Mouse (Mus musculus): ENCODE data around the gene Crybb3. TPM values are rescaled to one million over a fixed set of nuclear protein-coding genes. Genes with fewer than 3 reads are reported as not detected.

Gene Crybb3
- polyA plus RNA-seq, 1 experiment = not detected

DNA sequence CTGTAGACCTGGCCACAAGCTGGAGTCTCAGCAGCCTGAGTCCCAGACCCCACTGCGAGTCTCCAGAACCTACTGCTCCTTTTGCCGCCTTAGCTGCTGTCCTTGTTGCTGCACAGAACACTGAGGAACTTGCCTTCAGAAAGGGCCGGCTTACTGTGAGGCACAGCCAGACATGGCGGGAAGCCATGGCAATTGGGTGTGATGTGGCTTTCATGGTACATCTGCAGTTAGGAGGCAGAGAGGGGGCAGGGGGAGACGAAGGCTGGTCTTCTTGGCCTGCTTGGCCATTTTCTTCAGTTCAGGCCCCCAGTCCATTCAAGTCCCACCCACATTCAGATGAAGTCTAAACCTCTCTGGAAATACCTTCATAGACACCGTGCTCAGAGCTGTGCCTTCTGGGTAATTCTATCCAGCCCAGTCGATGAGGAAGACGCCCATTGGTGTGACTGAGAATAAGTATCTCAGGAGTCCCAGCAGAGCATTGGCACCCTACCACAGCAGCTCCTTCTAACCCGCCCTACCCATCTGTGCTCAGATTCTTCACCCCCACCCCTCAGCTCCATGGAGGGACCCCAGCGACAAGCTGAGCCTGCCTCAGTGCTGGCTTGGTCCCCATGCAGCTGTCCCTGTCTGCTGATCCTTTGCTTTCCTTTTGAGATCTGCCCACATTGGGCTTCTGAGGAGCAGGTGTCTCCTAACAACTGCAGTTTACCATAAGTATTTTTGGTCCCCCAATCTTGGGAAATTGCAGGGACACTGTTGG lies 35.7 kb downstream of the Crybb3 start:
- Histone ChIP-seq H3K27ac (ENCODE audit: insufficient read depth, low read depth, low read length) (peak overlapping the region; percentile 8; the same call in 1 of the 2 replicates), H3K4me1 (ENCODE audit: control insufficient read depth, insufficient read depth, low read length) (peaks cover 36% of the 10 kb centered on the region), H3K4me3 (ENCODE audit: insufficient read depth, low read depth, low read length) (no peak overlapping the region)
- TF ChIP-seq CTCF (IDR thresholded peaks at IDR 0.05; ENCODE audit: insufficient read depth, low read depth, low read length) = no peak
- no peak for TF ChIP-seq POLR2A (IDR thresholded peaks at IDR 0.05; ENCODE audit: insufficient read depth, low read depth, low read length)
- 58% methylated on average over 10 of the region's 10 CpGs for WGBS

DNA sequence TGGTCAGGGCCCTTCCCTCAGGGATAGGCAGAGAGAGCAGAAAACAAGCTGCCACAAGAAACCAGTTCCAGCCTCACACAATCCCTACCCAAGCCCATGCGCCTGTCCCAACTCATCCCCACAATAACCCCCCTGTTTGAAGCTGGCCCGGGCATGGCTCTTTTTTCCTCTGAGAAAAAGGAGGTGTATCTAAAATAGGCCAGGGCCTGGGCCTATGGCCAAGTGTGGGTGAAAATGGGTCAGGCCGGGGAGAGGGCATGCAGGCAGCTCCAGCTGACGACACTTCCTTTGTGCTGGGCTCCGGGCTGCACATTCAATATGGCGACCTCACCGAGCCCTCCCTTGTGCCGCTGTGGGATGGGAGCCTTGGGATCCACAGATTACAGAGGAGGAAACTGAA lies 37.9 kb downstream of the Crybb3 start:
- H3K4me1 ChIP-seq (ENCODE audit: control insufficient read depth, insufficient read depth, low read length) = peaks cover 27% of the 10 kb centered on the region
- WGBS = 49% methylated on average over 8 of the region's 8 CpGs
- H3K4me3 ChIP-seq (ENCODE audit: insufficient read depth, low read depth, low read length) = no peak overlapping the region
- no peak for TF ChIP-seq CTCF (IDR thresholded peaks at IDR 0.05; ENCODE audit: insufficient read depth, low read depth, low read length)
- TF ChIP-seq POLR2A (IDR thresholded peaks at IDR 0.05; ENCODE audit: insufficient read depth, low read depth, low read length) = no peak
- peak overlapping the region; percentile 27 for H3K27ac ChIP-seq (ENCODE audit: insufficient read depth, low read depth, low read length)

DNA sequence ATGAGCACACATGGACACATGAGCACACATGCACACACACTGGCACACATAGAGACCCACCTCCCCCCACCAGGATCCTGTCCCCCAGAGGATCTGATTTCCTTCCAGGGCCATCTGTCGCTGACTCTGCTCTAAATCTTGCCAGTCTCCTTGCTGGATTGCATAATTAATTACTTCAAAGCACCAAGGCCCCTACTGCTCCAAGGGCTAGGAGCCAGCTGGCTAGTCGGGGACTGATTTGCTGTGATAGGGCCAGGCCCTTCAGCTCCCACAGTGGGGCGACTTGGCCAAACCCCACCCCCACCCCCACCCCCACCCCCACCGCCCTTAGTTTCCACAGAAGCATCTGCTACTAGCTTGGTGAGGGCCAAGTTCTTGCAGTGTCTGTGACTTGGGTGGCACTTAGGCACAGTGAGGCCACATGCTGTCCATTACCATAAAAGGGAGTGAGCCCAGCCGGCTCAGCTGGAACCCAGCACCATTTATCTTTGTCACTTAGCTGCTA lies 39.8 kb downstream of the Crybb3 start:
- TF ChIP-seq POLR2A (IDR thresholded peaks at IDR 0.05; ENCODE audit: insufficient read depth, low read depth, low read length) (no peak), CTCF (IDR thresholded peaks at IDR 0.05; ENCODE audit: insufficient read depth, low read depth, low read length) (no peak)
- Histone ChIP-seq H3K27ac (ENCODE audit: insufficient read depth, low read depth, low read length) (peak overlapping the region; percentile 25; the same call in 1 of the 2 replicates), H3K4me3 (ENCODE audit: insufficient read depth, low read depth, low read length) (no peak overlapping the region), H3K4me1 (ENCODE audit: control insufficient read depth, insufficient read depth, low read length) (peaks cover 27% of the 10 kb centered on the region)
- WGBS = 22% methylated on average over 5 of the region's 5 CpGs

DNA sequence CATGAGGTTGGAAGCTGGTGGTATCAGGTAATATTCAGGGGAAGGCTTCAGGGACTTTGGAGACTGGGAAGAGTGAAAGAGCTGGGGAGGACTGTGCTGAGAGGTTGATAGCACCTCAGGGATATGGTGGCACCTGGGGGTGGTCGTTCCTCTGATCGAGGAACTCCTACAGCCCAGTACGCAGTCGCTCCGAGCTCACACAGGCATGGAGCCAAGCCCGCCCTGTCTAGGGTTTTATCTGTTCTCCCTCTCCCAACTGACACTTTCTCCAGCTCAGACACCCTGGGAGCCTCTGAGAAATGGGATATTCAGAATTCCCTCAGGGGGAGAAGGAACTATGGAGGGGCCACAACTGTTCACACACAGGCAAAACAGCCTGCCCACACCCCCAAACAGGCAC lies 40.6 kb downstream of the Crybb3 start:
- peaks cover 22% of the 10 kb centered on the region for H3K4me1 ChIP-seq (ENCODE audit: control insufficient read depth, insufficient read depth, low read length)
- 46% methylated on average over 6 of the region's 6 CpGs for WGBS
- no peak overlapping the region for H3K27ac ChIP-seq (ENCODE audit: insufficient read depth, low read depth, low read length)
- no peak for TF ChIP-seq POLR2A (IDR thresholded peaks at IDR 0.05; ENCODE audit: insufficient read depth, low read depth, low read length)
- no peak for TF ChIP-seq CTCF (IDR thresholded peaks at IDR 0.05; ENCODE audit: insufficient read depth, low read depth, low read length)
- no peak overlapping the region for H3K4me3 ChIP-seq (ENCODE audit: insufficient read depth, low read depth, low read length)

DNA sequence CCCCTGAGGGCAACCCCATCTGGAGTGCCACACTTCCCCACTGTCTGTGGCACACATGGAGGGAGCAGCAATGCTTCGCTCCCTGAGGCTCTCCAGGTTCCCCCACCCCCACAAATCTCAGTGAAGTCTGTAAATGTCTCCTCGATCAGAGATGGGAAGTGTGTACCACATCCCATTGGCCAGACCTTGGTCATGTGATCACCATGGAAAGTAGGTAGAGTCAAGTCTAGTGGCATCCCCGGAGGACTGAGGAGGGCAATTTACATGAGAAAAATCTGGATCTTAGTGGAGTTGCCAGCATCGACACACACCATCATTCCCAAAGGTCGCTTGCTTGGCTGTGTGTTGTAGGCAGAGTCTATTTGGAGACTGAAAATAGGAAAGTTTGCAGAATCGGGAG lies 42.8 kb downstream of the Crybb3 start:
- TF ChIP-seq POLR2A (IDR thresholded peaks at IDR 0.05; ENCODE audit: insufficient read depth, low read depth, low read length) (no peak), CTCF (IDR thresholded peaks at IDR 0.05; ENCODE audit: insufficient read depth, low read depth, low read length) (no peak)
- Histone ChIP-seq H3K4me3 (ENCODE audit: insufficient read depth, low read depth, low read length) (no peak overlapping the region), H3K4me1 (ENCODE audit: control insufficient read depth, insufficient read depth, low read length) (peaks cover 16% of the 10 kb centered on the region), H3K27ac (ENCODE audit: insufficient read depth, low read depth, low read length) (no peak overlapping the region)
- 65% methylated on average over 6 of the region's 6 CpGs for WGBS

DNA sequence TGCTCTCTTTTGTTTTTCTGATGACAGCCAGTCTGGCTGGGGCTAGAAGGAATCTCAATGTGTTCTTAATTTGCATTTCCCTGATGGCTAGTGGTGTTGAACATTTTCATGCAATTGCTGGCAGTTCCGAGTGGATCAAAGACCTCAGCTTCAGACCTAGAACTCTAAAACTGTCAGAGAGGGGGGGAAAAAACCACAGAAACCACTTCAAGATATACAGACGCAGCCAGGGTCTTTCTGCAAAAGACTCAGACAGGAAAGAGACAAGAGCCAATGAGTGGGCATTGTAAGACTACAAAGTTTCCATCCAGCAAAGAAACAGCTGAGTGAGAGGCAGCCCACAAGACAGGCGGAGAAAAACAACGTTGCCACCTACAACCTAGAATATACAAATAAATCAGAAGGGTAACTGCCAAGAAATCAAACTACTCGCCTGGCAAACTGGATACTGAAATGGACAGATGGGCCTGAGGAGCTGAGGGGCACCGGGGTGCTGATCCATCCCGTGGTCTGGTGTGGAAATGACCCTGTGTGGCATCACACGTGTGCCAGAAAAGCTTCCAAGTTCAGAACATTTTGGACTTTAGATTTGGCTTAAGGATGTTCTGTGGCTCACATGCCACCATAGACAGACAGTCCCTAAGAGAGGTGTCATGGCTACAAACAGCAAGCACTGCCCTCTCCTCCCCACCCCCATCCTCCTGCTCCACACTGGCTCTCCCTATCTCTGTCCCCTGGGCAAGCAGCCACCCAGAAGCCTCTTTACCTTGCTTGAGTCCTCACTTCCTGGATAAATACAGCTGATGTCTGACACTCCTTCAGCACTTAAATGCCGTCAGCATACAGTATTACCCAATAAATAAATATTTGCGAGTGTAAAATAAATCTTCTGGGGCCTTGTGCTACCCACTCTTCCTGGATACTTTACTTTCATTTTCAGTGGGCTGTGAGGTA lies 46.0 kb downstream of the Crybb3 start:
- no peak overlapping the region for H3K4me3 ChIP-seq (ENCODE audit: insufficient read depth, low read depth, low read length)
- 57% methylated on average over 10 of the region's 10 CpGs for WGBS
- peaks cover 7% of the 10 kb centered on the region; the same call in 1 of the 2 replicates for H3K4me1 ChIP-seq (ENCODE audit: control insufficient read depth, insufficient read depth, low read length)
- H3K27ac ChIP-seq (ENCODE audit: insufficient read depth, low read depth, low read length) = no peak overlapping the region
- TF ChIP-seq POLR2A (IDR thresholded peaks at IDR 0.05; ENCODE audit: insufficient read depth, low read depth, low read length) (no peak), CTCF (IDR thresholded peaks at IDR 0.05; ENCODE audit: insufficient read depth, low read depth, low read length) (no peak)

DNA sequence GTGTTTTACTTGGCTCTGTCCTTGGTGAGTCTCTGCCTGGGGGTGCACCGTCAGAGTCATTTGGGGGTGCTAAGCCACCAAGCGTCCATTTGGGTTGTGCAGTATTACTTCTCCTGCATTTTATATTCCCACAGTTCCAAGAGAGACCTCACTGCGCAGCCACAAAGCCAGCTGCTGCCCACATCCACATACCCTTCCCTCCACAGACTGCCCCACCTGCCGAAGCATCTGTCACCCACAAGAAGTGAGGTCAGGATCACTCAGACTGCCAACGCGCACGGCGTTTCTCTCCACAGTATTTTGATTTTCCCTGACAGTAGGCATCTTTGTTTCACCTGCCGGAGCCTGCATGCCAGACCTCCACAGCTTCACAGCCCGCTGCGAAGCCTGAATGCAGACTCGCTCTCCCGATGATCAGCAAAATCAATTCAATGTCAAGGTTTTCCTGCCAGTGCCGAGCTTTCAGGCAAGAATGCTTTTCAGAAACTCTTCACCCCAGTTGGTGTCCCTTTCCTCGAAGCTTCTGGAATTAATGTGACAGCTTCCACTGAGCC lies 50.1 kb downstream of the Crybb3 start:
- no peak overlapping the region for H3K27ac ChIP-seq (ENCODE audit: insufficient read depth, low read depth, low read length)
- WGBS = 56% methylated on average over 15 of the region's 15 CpGs
- TF ChIP-seq POLR2A (IDR thresholded peaks at IDR 0.05; ENCODE audit: insufficient read depth, low read depth, low read length) (no peak), CTCF (IDR thresholded peaks at IDR 0.05; ENCODE audit: insufficient read depth, low read depth, low read length) (no peak)

DNA sequence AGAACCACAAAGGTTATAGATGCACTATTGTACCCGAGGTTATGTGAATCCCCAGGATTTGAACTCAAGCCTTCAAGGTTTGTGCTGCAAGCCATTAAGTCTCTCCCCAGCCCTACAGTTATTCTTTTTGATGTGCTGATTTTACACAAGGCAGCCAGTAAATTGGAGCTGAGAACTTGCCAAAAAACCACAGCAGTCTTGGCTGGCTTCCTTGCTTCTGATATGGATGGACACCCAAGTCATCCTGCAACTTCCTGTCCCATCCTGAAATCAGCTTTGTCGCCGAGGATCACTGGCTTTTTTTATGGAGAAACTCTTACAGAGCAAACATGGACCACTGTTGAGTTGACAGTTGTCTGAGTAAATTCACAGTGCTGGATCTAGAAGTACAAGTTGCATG lies 51.3 kb downstream of the Crybb3 start:
- Histone ChIP-seq H3K4me1 (ENCODE audit: control insufficient read depth, insufficient read depth, low read length) (peaks cover 7% of the 10 kb centered on the region; the same call in 1 of the 2 replicates), H3K27ac (ENCODE audit: insufficient read depth, low read depth, low read length) (no peak overlapping the region), H3K4me3 (ENCODE audit: insufficient read depth, low read depth, low read length) (no peak overlapping the region)
- WGBS = 59% methylated on average over 3 of the region's 3 CpGs
- TF ChIP-seq POLR2A (IDR thresholded peaks at IDR 0.05; ENCODE audit: insufficient read depth, low read depth, low read length) (no peak), CTCF (IDR thresholded peaks at IDR 0.05; ENCODE audit: insufficient read depth, low read depth, low read length) (no peak)

More for the DNA sequence above, 50.1 kb downstream of the Crybb3 start:
- H3K4me1 ChIP-seq (ENCODE audit: control insufficient read depth, insufficient read depth, low read length) = peaks cover 4% of the 10 kb centered on the region; the same call in 1 of the 2 replicates
- H3K4me3 ChIP-seq (ENCODE audit: insufficient read depth, low read depth, low read length) = no peak overlapping the region

Measured in olfactory bulb, adult 2 months (tissue).